Mouse (Mus musculus): ENCODE data around the gene Prdx2.

Gene Prdx2

GRCm38 (mm10) chr8:84945633-84946527 is 23.5 kb upstream of the Prdx2 start:
- in situ Hi-C loops (cut with MboI; ENCODE audit: low pct_unique_long_range_greater_than_20kb in 1 of 2, low sequenced_read_pairs in 2 of 2, unreplicated experiment in 1 of 2): no loop called here

DNA sequence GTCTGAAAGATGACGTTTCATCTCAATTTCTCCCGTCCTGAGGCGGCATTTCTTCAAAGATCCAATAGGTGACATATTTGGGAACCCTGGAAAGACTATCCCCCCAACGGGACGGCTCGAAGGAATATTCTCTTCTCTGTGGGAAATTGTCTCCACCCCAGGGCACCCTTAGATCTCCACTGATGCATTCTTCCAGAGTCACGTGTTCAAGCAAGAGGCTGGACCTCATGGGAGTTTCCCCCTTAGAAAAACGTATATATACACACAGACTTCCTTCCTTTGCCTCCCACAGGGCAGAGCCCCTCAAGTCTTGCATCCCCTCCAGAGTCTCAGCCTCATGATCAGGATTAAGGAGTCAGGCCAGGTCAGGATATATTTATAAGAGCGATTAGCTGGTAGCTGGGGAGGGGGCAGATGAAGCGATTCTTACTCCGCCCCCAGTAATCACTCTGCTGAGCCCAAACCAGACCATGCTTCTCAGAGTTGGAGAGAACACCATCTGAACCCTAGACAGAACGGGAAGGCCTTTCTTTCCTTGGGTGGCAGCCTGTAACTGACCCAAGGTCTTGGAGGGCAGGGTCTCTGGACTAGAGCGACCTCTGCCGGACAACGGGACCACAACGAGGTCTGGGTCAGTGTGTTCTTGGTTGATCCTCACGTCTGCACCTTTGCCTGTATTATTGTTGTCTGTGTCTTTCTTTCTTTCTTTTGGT is 22.7 kb upstream of the Prdx2 start, which contains the start of gene Rtbdn:
TSS of gene Rtbdn (plus strand) at position 464 of the 713 bp plus-strand sequence.
- in situ Hi-C loops (cut with MboI; ENCODE audit: low pct_unique_long_range_greater_than_20kb in 1 of 2, low sequenced_read_pairs in 2 of 2, unreplicated experiment in 1 of 2): no loop called here

DNA sequence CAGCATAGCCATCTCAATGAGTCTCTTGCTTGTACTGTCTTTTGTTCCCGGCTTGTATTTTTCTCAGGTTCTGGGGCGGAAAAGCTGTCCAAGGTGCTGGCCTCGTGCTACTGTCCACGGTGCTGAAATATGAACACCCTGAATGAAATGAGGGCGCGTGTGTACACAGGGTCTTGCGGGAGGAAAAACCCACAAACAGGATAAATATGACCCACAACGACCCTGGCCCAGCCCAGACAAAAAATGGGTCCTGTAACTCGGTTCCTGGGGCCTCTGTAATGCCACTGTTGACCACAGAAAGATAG is 22.2 kb upstream of the Prdx2 start:
- in situ Hi-C loops (cut with MboI; ENCODE audit: low pct_unique_long_range_greater_than_20kb in 1 of 2, low sequenced_read_pairs in 2 of 2, unreplicated experiment in 1 of 2): no loop called here

DNA sequence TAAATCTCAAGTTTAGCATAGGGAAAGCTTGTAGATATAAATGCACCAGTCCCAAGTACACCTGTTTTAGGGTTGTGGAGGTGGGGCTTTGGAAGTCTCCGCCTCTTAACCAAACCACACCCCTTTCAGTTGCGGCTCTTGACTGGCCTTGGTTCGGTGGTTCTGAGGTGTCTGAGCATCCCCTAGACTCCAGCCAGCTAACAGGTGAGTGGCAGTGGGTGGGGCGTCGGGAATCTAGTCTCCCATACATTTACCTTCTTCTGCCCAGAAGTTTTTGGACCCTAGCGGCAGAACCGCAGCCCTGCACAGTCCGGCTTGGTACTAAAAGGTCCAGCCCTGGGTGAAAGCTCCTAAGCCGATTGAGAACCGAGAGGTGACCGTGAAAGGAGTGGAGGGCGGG is 19.6 kb upstream of the Prdx2 start:
- in situ Hi-C loops (cut with MboI; ENCODE audit: low pct_unique_long_range_greater_than_20kb in 1 of 2, low sequenced_read_pairs in 2 of 2, unreplicated experiment in 1 of 2): no loop called here

GRCm38 (mm10) chr8:84952612-84953255 is 16.7 kb upstream of the Prdx2 start:
- in situ Hi-C loops (cut with MboI; ENCODE audit: low pct_unique_long_range_greater_than_20kb in 1 of 2, low sequenced_read_pairs in 2 of 2, unreplicated experiment in 1 of 2): no loop called here

- in situ Hi-C loops (cut with MboI; ENCODE audit: low pct_unique_long_range_greater_than_20kb in 1 of 2, low sequenced_read_pairs in 2 of 2, unreplicated experiment in 1 of 2): no loop called here
Observed at GRCm38 (mm10) chr8:84956768-84957167, 12.6 kb upstream of the Prdx2 start.

GRCm38 (mm10) chr8:84959811-84960210 is 9.6 kb upstream of the Prdx2 start:
- in situ Hi-C loops (cut with MboI; ENCODE audit: low pct_unique_long_range_greater_than_20kb in 1 of 2, low sequenced_read_pairs in 2 of 2, unreplicated experiment in 1 of 2): no loop called here

- in situ Hi-C loops (cut with MboI; ENCODE audit: low pct_unique_long_range_greater_than_20kb in 1 of 2, low sequenced_read_pairs in 2 of 2, unreplicated experiment in 1 of 2): no loop called here
Observed at GRCm38 (mm10) chr8:84963952-84964351, 5.4 kb upstream of the Prdx2 start.

- in situ Hi-C loops (cut with MboI; ENCODE audit: low pct_unique_long_range_greater_than_20kb in 1 of 2, low sequenced_read_pairs in 2 of 2, unreplicated experiment in 1 of 2): no loop called here
Observed at GRCm38 (mm10) chr8:84965731-84966291, 3.6 kb upstream of the Prdx2 start.

DNA sequence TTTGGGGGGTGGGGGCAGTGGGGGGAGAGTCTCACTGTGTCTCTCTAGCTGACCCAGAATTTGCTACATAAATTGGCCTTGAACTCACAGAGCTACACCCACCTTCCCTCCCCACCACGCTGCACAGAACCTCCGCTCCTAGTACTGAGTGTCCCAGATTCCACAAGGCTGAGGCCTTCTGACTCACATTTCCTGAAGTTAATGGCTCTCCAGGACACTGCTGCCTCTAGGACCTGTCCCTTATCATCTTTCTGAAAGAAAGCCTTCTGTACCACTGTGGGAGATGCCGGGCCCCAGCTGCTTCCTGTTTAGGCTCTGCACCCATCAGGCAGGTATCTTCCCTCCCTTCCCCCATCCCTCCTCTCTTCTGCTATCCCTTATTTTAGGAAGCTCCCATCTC is 2.8 kb upstream of the Prdx2 start:
- in situ Hi-C loops (cut with MboI; ENCODE audit: low pct_unique_long_range_greater_than_20kb in 1 of 2, low sequenced_read_pairs in 2 of 2, unreplicated experiment in 1 of 2): no loop called here

GRCm38 (mm10) chr8:84967532-84968304 is 1.7 kb upstream of the Prdx2 start:
- in situ Hi-C loops (cut with MboI; ENCODE audit: low pct_unique_long_range_greater_than_20kb in 1 of 2, low sequenced_read_pairs in 2 of 2, unreplicated experiment in 1 of 2): no loop called here

GRCm38 (mm10) chr8:84968650-84969049 is 737 bp upstream of the Prdx2 start:
- in situ Hi-C loops (cut with MboI; ENCODE audit: low pct_unique_long_range_greater_than_20kb in 1 of 2, low sequenced_read_pairs in 2 of 2, unreplicated experiment in 1 of 2): no loop called here

DNA sequence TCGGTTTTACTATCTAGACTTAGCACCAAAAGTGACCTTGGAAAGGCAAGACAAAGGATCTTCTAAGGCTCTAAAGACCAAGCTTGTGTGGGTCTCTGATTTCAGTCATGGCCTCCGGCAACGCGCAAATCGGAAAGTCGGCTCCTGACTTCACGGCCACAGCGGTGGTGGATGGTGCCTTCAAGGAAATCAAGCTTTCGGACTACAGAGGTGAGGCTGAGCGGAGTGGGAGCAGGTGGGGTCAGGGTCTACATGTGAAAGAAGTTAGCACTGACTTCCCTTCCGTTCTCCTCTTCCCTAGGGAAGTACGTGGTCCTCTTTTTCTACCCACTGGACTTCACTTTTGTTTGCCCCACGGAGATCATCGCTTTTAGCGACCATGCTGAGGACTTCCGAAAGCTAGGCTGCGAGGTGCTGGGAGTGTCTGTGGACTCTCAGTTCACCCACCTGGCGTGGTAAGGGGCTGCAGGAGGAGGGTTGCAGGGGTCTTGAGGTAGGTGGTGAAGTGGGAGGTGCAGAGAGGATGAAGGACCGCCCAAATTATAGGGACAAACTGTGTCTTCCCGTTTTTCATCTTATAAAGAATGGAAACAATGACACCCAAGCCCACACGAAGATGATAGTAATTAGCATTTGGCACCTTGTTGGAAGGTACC is 876 bp downstream of the Prdx2 start:
- in situ Hi-C loops (cut with MboI; ENCODE audit: low pct_unique_long_range_greater_than_20kb in 1 of 2, low sequenced_read_pairs in 2 of 2, unreplicated experiment in 1 of 2): no loop called here

DNA sequence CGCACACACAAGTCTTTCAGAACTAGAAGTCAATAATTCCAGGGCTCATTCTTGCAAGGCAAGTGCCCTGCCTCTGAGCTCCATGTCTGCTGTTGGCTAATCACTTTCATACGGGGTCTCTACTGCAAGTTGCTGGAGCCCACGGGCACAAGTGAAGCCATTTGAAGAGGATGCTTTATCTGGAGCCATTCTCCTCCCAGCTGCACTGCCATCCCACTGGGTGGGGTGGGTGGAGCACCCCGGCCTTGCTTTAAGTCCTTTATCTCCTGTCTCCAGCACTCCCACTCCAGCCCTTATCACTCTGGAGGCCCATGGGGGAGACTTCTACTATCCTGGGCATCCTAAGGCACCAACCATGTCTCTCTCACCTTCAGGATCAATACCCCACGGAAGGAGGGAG is 1.5 kb downstream of the Prdx2 start:
- in situ Hi-C loops (cut with MboI; ENCODE audit: low pct_unique_long_range_greater_than_20kb in 1 of 2, low sequenced_read_pairs in 2 of 2, unreplicated experiment in 1 of 2): no loop called here

DNA sequence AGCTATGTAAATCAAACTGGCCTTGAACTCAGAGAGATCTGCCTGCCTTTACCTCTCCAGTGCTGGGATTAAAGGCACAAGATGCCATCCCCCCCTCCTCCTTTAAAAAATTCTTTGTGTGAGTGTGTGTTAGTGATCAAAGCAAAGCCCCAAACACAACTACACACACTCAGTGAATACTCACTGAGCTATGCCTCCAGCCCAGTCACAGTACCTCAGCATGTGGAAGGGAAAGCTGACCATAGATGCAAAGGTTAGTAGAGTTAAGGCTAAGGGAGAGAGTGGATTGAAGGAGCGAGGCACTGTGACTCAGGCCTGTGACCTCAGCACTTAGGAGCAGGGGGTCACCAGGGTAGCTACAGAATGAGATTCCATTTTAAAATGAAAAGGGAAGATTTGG is 3.7 kb downstream of the Prdx2 start:
- in situ Hi-C loops (cut with MboI; ENCODE audit: low pct_unique_long_range_greater_than_20kb in 1 of 2, low sequenced_read_pairs in 2 of 2, unreplicated experiment in 1 of 2): no loop called here

DNA sequence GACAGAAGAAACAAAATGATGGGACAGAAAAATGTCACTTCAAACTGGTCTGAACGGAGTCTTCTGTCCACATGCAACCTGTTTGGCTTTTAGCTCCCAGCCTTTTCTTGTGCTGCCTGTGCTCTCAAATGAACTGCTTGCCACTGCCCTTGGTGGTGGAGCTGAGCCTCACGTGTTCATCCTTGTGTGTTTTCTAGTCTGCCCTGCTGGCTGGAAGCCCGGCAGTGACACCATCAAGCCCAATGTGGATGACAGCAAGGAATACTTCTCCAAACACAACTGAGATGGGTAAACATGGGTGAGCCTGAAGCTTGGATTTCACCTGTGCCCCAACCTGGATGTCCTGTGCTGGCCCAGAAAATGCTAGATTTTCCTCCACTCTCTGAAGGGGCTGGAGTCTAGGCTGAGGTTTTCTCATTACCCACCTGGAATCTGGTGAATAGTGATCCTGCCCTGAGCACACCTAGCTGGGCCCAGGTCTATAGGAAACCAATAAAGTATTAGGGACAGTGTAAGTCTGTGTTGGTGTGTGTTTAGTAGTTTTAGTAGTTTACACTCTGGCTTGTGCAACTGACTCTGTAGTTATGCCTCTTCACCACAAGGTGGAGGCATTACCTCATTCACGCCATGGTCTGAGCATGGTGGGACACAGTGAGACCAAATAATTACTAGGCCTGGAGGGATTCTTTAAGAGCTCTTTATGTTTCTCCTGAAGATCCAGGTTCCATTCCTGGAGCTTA is 4.6 kb downstream of the Prdx2 start:
- in situ Hi-C loops (cut with MboI; ENCODE audit: low pct_unique_long_range_greater_than_20kb in 1 of 2, low sequenced_read_pairs in 2 of 2, unreplicated experiment in 1 of 2): no loop called here

GRCm38 (mm10) chr8:84974543-84975142 is 5.3 kb downstream of the Prdx2 start:
- in situ Hi-C loops (cut with MboI; ENCODE audit: low pct_unique_long_range_greater_than_20kb in 1 of 2, low sequenced_read_pairs in 2 of 2, unreplicated experiment in 1 of 2): no loop called here

All from mouse embryonic stem cell (cell line).